Mouse (Mus musculus) hindbrain, embryonic 14.5 days (tissue): ENCODE results near the gene Ntm. TPM values are rescaled to one million over a fixed set of nuclear protein-coding genes. Genes with fewer than 3 reads are reported as not detected.

ENCODE experiments used
- ATAC-seq: fragments of 200-750 bp; cut with Nextera tagmentation; 2 replicates; pipeline ENCODE4 v1.8.0; 2017; ENCODE audit warnings: moderate number of reproducible peaks, mild to moderate bottlenecking, moderate TSS enrichment, moderate library complexity; ENCODE audit not compliant: low FRiP score
- DNase-seq: peaks from one replicate; pipeline ENCODE4 v3.0.0-alpha.2; 2015; ENCODE audit warnings: low spot score
- H3K27ac ChIP-seq: fragments of 300-500 bp; sonication (generic); 2 replicates; pipeline ENCODE4 v1.5.1; 2014; ENCODE audit warnings: mild to moderate bottlenecking, moderate library complexity
- H3K27me3 ChIP-seq: fragments of 300-500 bp; sonication (generic); 2 replicates; pipeline ENCODE4 v1.6.1; 2014; ENCODE audit warnings: mild to moderate bottlenecking, low read length, mixed read lengths; ENCODE audit not compliant: control insufficient read depth, insufficient read depth
- H3K36me3 ChIP-seq: fragments of 300-500 bp; sonication (generic); replicated peaks from 2 replicates; pipeline ENCODE4 v1.6.1; 2014; ENCODE audit not compliant: control insufficient read depth, insufficient read depth
- H3K4me1 ChIP-seq: fragments of 300-500 bp; sonication (generic); replicated peaks from 2 replicates; pipeline ENCODE4 v1.6.1; 2014; ENCODE audit warnings: antibody characterized with exemption, low read length, mixed read lengths; ENCODE audit not compliant: control insufficient read depth, insufficient read depth
- H3K4me2 ChIP-seq: fragments of 300-500 bp; sonication (generic); replicated peaks from 2 replicates; pipeline ENCODE4 v1.6.1; 2014; ENCODE audit warnings: mild to moderate bottlenecking, moderate library complexity
- H3K4me3 ChIP-seq: fragments of 300-500 bp; sonication (generic); replicated peaks from 2 replicates; pipeline ENCODE4 v1.5.1; 2014; ENCODE audit warnings: mild to moderate bottlenecking, low read length
- H3K9ac ChIP-seq: fragments of 300-500 bp; sonication (generic); 2 replicates; pipeline ENCODE4 v1.6.1; 2014
- H3K9me3 ChIP-seq: fragments of 300-500 bp; sonication (generic); 2 replicates; pipeline ENCODE4 v1.6.1; 2016; ENCODE audit warnings: low read length; ENCODE audit not compliant: control insufficient read depth
- WGBS: fragments of 180-500 bp; shearing (Covaris S2); extraction: QIAGEN DNeasy Blood & Tissue Kit; methylation state at CpG from one replicate; pipeline ENCODE4 v1.1.7; 2014; 5-methylcytosine and 5-hydroxymethylcytosine counted together
- polyA plus RNA-seq: library from polyadenylated mRNA; unstranded; fragments of >200 nt; fragmentation: Nextera tagmentation; extraction: Ambion mirVana; gene quantifications from 2 replicates; pipeline ENCODE4 v1.2.1, GENCODE M21; 2014

Gene Ntm
- polyA plus RNA-seq, 1 experiment from 2014 or later, result 196 TPM

GRCm38 (mm10) chr9:29145901-29146300 lies 817.0 kb downstream of the Ntm start:
- Histone ChIP-seq H3K9me3 (no peaks in the 10 kb centered on the region), H3K4me2 (no peak overlapping the region), H3K27ac (no peak overlapping the region), H3K36me3 (no peaks in the 10 kb centered on the region), H3K9ac (no peak overlapping the region), H3K4me1 (no peaks in the 10 kb centered on the region), H3K27me3 (no peaks in the 10 kb centered on the region), H3K4me3 (no peak overlapping the region)
- ATAC-seq (no peak), DNase-seq (peak; percentile 68)
- 22% methylated on average over 4 of the region's 4 CpGs for WGBS

GRCm38 (mm10) chr9:29136039-29136438 lies 826.9 kb downstream of the Ntm start:
- WGBS, result 94% methylated on average over 4 of the region's 4 CpGs
- no peak overlapping the region for H3K4me3 ChIP-seq
- no peaks in the 10 kb centered on the region for H3K4me1 ChIP-seq
- no peaks in the 10 kb centered on the region for H3K36me3 ChIP-seq
- H3K27ac ChIP-seq, result no peak overlapping the region
- no peak for ATAC-seq
- 0 out of 2 replicates have a peak, but pooled peaks cover 6% of the 10 kb centered on the region for H3K9me3 ChIP-seq
- no peaks in the 10 kb centered on the region for H3K27me3 ChIP-seq
- H3K9ac ChIP-seq, result no peak overlapping the region
- no peak for DNase-seq
- H3K4me2 ChIP-seq, result no peak overlapping the region

GRCm38 (mm10) chr9:29130717-29131292 lies 832.1 kb downstream of the Ntm start:
- Histone ChIP-seq H3K36me3 (no peaks in the 10 kb centered on the region), H3K27ac (no peak overlapping the region), H3K9ac (no peak overlapping the region), H3K9me3 (0 out of 2 replicates have a peak, but pooled peaks cover 6% of the 10 kb centered on the region), H3K4me2 (no peak overlapping the region), H3K4me3 (no peak overlapping the region), H3K27me3 (no peaks in the 10 kb centered on the region), H3K4me1 (0 out of 2 replicates have a peak, but pooled peaks cover 6% of the 10 kb centered on the region)
- ATAC-seq, result no peak
- WGBS, result 74% methylated on average over 5 of the region's 5 CpGs
- DNase-seq, result no peak

GRCm38 (mm10) chr9:29130316-29130715 lies 832.6 kb downstream of the Ntm start:
- no peak overlapping the region for H3K4me2 ChIP-seq
- H3K36me3 ChIP-seq, result no peaks in the 10 kb centered on the region
- 0 out of 2 replicates have a peak, but pooled peaks cover 6% of the 10 kb centered on the region for H3K4me1 ChIP-seq
- H3K9me3 ChIP-seq, result 0 out of 2 replicates have a peak, but pooled peaks cover 6% of the 10 kb centered on the region
- 38% methylated on average over 4 of the region's 4 CpGs for WGBS
- no peaks in the 10 kb centered on the region for H3K27me3 ChIP-seq
- ATAC-seq (no peak; the same call in 1 of the 2 replicates), DNase-seq (no peak)
- no peak overlapping the region for H3K4me3 ChIP-seq
- H3K27ac ChIP-seq, result no peak overlapping the region
- no peak overlapping the region for H3K9ac ChIP-seq

- H3K27me3 ChIP-seq, result no peaks in the 10 kb centered on the region
Measured at GRCm38 (mm10) chr9:29128416-29128815, 834.5 kb downstream of the Ntm start.

GRCm38 (mm10) chr9:29124455-29124854 lies 838.5 kb downstream of the Ntm start:
- Histone ChIP-seq H3K27me3 (no peaks in the 10 kb centered on the region), H3K4me2 (no peak overlapping the region), H3K4me1 (0 out of 2 replicates have a peak, but pooled peaks cover 5% of the 10 kb centered on the region), H3K36me3 (no peaks in the 10 kb centered on the region), H3K27ac (no peak overlapping the region), H3K9me3 (no peaks in the 10 kb centered on the region), H3K4me3 (no peak overlapping the region), H3K9ac (no peak overlapping the region)
- ATAC-seq (no peak), DNase-seq (no peak)
- 66% methylated on average over 3 of the region's 3 CpGs for WGBS

More at GRCm38 (mm10) chr9:29128416-29128815, 834.5 kb downstream of the Ntm start:
- Histone ChIP-seq H3K36me3 (no peaks in the 10 kb centered on the region), H3K9me3 (0 out of 2 replicates have a peak, but pooled peaks cover 6% of the 10 kb centered on the region), H3K4me2 (no peak overlapping the region), H3K9ac (no peak overlapping the region), H3K27ac (no peak overlapping the region), H3K4me3 (no peak overlapping the region), H3K4me1 (0 out of 2 replicates have a peak, but pooled peaks cover 6% of the 10 kb centered on the region)
- WGBS, result 90% methylated on average over 2 of the region's 2 CpGs
- ATAC-seq (no peak), DNase-seq (no peak)

- Histone ChIP-seq H3K9ac (no peak overlapping the region), H3K27ac (no peak overlapping the region), H3K9me3 (no peaks in the 10 kb centered on the region), H3K36me3 (no peaks in the 10 kb centered on the region), H3K27me3 (no peaks in the 10 kb centered on the region), H3K4me3 (no peak overlapping the region), H3K4me2 (no peak overlapping the region), H3K4me1 (no peaks in the 10 kb centered on the region)
- DNase-seq, result no peak
- no peak for ATAC-seq
- WGBS, result 88% methylated on average over 2 of the region's 2 CpGs
Measured at GRCm38 (mm10) chr9:29123828-29124227, 839.1 kb downstream of the Ntm start.

- ATAC-seq, result no peak
- Histone ChIP-seq H3K9ac (no peak overlapping the region), H3K27me3 (no peaks in the 10 kb centered on the region), H3K4me3 (no peak overlapping the region), H3K36me3 (no peaks in the 10 kb centered on the region), H3K9me3 (no peaks in the 10 kb centered on the region), H3K4me2 (no peak overlapping the region), H3K4me1 (no peaks in the 10 kb centered on the region), H3K27ac (no peak overlapping the region)
- WGBS, result 67% methylated on average over 2 of the region's 2 CpGs
- no peak for DNase-seq
Measured at GRCm38 (mm10) chr9:29117561-29118112, 845.3 kb downstream of the Ntm start.

- ATAC-seq, result no peak
- WGBS, result 58% methylated on average over 2 of the region's 2 CpGs
Measured at GRCm38 (mm10) chr9:29115337-29115736, 847.6 kb downstream of the Ntm start.

More at GRCm38 (mm10) chr9:29115337-29115736, 847.6 kb downstream of the Ntm start:
- no peaks in the 10 kb centered on the region for H3K4me1 ChIP-seq
- no peak overlapping the region for H3K9ac ChIP-seq
- no peak for DNase-seq
- no peak overlapping the region for H3K27ac ChIP-seq
- no peaks in the 10 kb centered on the region for H3K27me3 ChIP-seq
- no peaks in the 10 kb centered on the region for H3K36me3 ChIP-seq
- no peak overlapping the region for H3K4me3 ChIP-seq
- no peaks in the 10 kb centered on the region for H3K9me3 ChIP-seq
- H3K4me2 ChIP-seq, result no peak overlapping the region
